Mouse (Mus musculus) heart, embryonic 10.5 days (tissue): ENCODE measurements around the gene Rbpms2. TPM values are rescaled to one million over a fixed set of nuclear protein-coding genes. Genes with fewer than 3 reads are reported as not detected.
"Not testable (repeated sequence)": the region's sequence is repeated elsewhere in the genome, so short reads cannot be mapped to it uniquely, and the experiment has no call there.

Experiments used
- DNase-seq: peaks from one replicate; pipeline ENCODE4 v3.0.0-alpha.2; 2017; ENCODE audit warnings: low spot score
- H3K27ac ChIP-seq: fragments of 300-500 bp; sonication (generic); 2 replicates; pipeline ENCODE4 v1.5.1; 2016; ENCODE audit warnings: mild to moderate bottlenecking
- H3K27me3 ChIP-seq: fragments of 300-500 bp; sonication (generic); 2 replicates; pipeline ENCODE4 v1.6.1; 2016; ENCODE audit warnings: mild to moderate bottlenecking; ENCODE audit not compliant: poor library complexity, insufficient read depth, severe bottlenecking
- H3K36me3 ChIP-seq: fragments of 300-500 bp; sonication (generic); 2 replicates; pipeline ENCODE4 v1.6.1; 2016; ENCODE audit warnings: mild to moderate bottlenecking, moderate library complexity
- H3K4me1 ChIP-seq: fragments of 300-500 bp; sonication (generic); 2 replicates; pipeline ENCODE4 v1.6.1; 2016; ENCODE audit warnings: mild to moderate bottlenecking
- H3K4me3 ChIP-seq: fragments of 300-500 bp; sonication (generic); 2 replicates; pipeline ENCODE4 v1.5.1; 2016; ENCODE audit warnings: mild to moderate bottlenecking, moderate library complexity
- H3K9me3 ChIP-seq: fragments of 300-500 bp; sonication (generic); 2 replicates; pipeline ENCODE4 v1.6.1; 2016; ENCODE audit warnings: mild to moderate bottlenecking, moderate library complexity
- WGBS: fragments of 180-500 bp; shearing (Covaris S2); methylation state at CpG from one replicate; pipeline ENCODE4 v1.1.7; 2016; 5-methylcytosine and 5-hydroxymethylcytosine counted together
- polyA plus RNA-seq: library from polyadenylated mRNA; unstranded; fragments of >200 nt; fragmentation: Nextera tagmentation; extraction: Ambion mirVana; gene quantifications from 2 replicates; pipeline ENCODE4 v1.2.1, GENCODE M21; 2016

Rbpms2 gene
- polyA plus RNA-seq, 1 experiment from 2014 or later, result 117 TPM

- no peaks in the 10 kb centered on the region for H3K9me3 ChIP-seq
- no peak overlapping the region for H3K4me3 ChIP-seq
- peaks cover 69% of the 10 kb centered on the region for H3K4me1 ChIP-seq
- WGBS, result 87% methylated on average over 13 of the region's 13 CpGs
- DNase-seq, result no peak
- H3K27ac ChIP-seq, result peak overlapping the region; percentile 56; the same call in 1 of the 2 replicates
- H3K36me3 ChIP-seq, result peaks cover 5% of the 10 kb centered on the region
- no peaks in the 10 kb centered on the region for H3K27me3 ChIP-seq
Measured at GRCm38 (mm10) chr9:65648730-65649129, 19.3 kb downstream of the Rbpms2 start.

GRCm38 (mm10) chr9:65649997-65650396 is 20.5 kb downstream of the Rbpms2 start:
- 14% methylated on average over 1 of the region's 1 CpGs for WGBS
- H3K4me3 ChIP-seq, result 0 out of 2 replicates have a peak overlapping the region, but pooled peaks have one; percentile 27
- H3K36me3 ChIP-seq, result peaks cover 5% of the 10 kb centered on the region
- H3K9me3 ChIP-seq, result no peaks in the 10 kb centered on the region
- H3K27ac ChIP-seq, result peak overlapping the region; percentile 81
- H3K27me3 ChIP-seq, result no peaks in the 10 kb centered on the region
- no peak for DNase-seq
- peaks cover 67% of the 10 kb centered on the region for H3K4me1 ChIP-seq

GRCm38 (mm10) chr9:65651957-65652356 is 22.5 kb downstream of the Rbpms2 start:
- H3K36me3 ChIP-seq, DNase-seq, H3K9me3 ChIP-seq, H3K27ac ChIP-seq, H3K4me3 ChIP-seq, H3K27me3 ChIP-seq: not testable (repeated sequence)
- WGBS, result 100% methylated on average over 1 of the region's 1 CpGs
- H3K4me1 ChIP-seq, result peaks cover 52% of the 10 kb centered on the region

GRCm38 (mm10) chr9:65653741-65654140 is 24.3 kb downstream of the Rbpms2 start:
- no peak overlapping the region for H3K4me3 ChIP-seq
- WGBS, result 95% methylated on average over 4 of the region's 4 CpGs
- H3K4me1 ChIP-seq, result peaks cover 37% of the 10 kb centered on the region
- H3K36me3 ChIP-seq, result peaks cover 10% of the 10 kb centered on the region
- DNase-seq, result no peak
- no peak overlapping the region for H3K27ac ChIP-seq
- no peaks in the 10 kb centered on the region for H3K9me3 ChIP-seq
- H3K27me3 ChIP-seq, result no peaks in the 10 kb centered on the region

GRCm38 (mm10) chr9:65654700-65655237 is 25.3 kb downstream of the Rbpms2 start:
- H3K4me3 ChIP-seq, result no peak overlapping the region
- 84% methylated on average over 3 of the region's 3 CpGs for WGBS
- H3K4me1 ChIP-seq, result peaks cover 31% of the 10 kb centered on the region
- H3K36me3 ChIP-seq, result peaks cover 17% of the 10 kb centered on the region
- no peaks in the 10 kb centered on the region for H3K9me3 ChIP-seq
- no peaks in the 10 kb centered on the region for H3K27me3 ChIP-seq
- no peak overlapping the region for H3K27ac ChIP-seq
- no peak for DNase-seq

- Histone ChIP-seq H3K9me3 (no peaks in the 10 kb centered on the region), H3K27me3 (no peaks in the 10 kb centered on the region), H3K36me3 (peaks cover 19% of the 10 kb centered on the region), H3K4me1 (peaks cover 24% of the 10 kb centered on the region), H3K4me3 (no peak overlapping the region), H3K27ac (no peak overlapping the region)
- no peak for DNase-seq
- WGBS, result 81% methylated on average over 8 of the region's 8 CpGs
Measured at GRCm38 (mm10) chr9:65655540-65655939, 26.1 kb downstream of the Rbpms2 start.

- DNase-seq, result no peak
- Histone ChIP-seq H3K36me3 (peaks cover 17% of the 10 kb centered on the region; the same call in 1 of the 2 replicates), H3K9me3 (no peaks in the 10 kb centered on the region), H3K4me1 (peaks cover 15% of the 10 kb centered on the region; the same call in 1 of the 2 replicates), H3K4me3 (no peak overlapping the region), H3K27me3 (no peaks in the 10 kb centered on the region), H3K27ac (no peak overlapping the region)
- 82% methylated on average over 3 of the region's 3 CpGs for WGBS
Measured at GRCm38 (mm10) chr9:65657218-65657617, 27.8 kb downstream of the Rbpms2 start.

GRCm38 (mm10) chr9:65661029-65661428 is 31.6 kb downstream of the Rbpms2 start:
- 63% methylated on average over 5 of the region's 5 CpGs for WGBS
- Histone ChIP-seq H3K4me1 (0 out of 2 replicates have a peak, but pooled peaks cover 7% of the 10 kb centered on the region), H3K9me3 (no peaks in the 10 kb centered on the region), H3K4me3 (no peak overlapping the region), H3K36me3 (peaks cover 24% of the 10 kb centered on the region; the same call in 1 of the 2 replicates), H3K27ac (peak overlapping the region; percentile 44), H3K27me3 (no peaks in the 10 kb centered on the region)
- no peak for DNase-seq

- Histone ChIP-seq H3K36me3 (peaks cover 24% of the 10 kb centered on the region; the same call in 1 of the 2 replicates), H3K9me3 (no peaks in the 10 kb centered on the region), H3K27ac (0 out of 2 replicates have a peak overlapping the region, but pooled peaks have one; percentile 7), H3K4me1 (peaks cover 9% of the 10 kb centered on the region; the same call in 1 of the 2 replicates), H3K27me3 (no peaks in the 10 kb centered on the region), H3K4me3 (no peak overlapping the region)
- no peak for DNase-seq
- 61% methylated on average over 1 of the region's 1 CpGs for WGBS
Measured at GRCm38 (mm10) chr9:65661493-65661892, 32.0 kb downstream of the Rbpms2 start.

- peaks cover 6% of the 10 kb centered on the region; the same call in 1 of the 2 replicates for H3K4me1 ChIP-seq
- no peaks in the 10 kb centered on the region for H3K27me3 ChIP-seq
- H3K27ac ChIP-seq, result no peak overlapping the region
- DNase-seq, result peak; percentile 85
- no peaks in the 10 kb centered on the region for H3K9me3 ChIP-seq
- H3K4me3 ChIP-seq, result no peak overlapping the region
- H3K36me3 ChIP-seq, result peaks cover 16% of the 10 kb centered on the region; the same call in 1 of the 2 replicates
- 0% methylated on average over 3 of the region's 3 CpGs for WGBS
Measured at GRCm38 (mm10) chr9:65664163-65664562, 34.7 kb downstream of the Rbpms2 start.

- H3K9me3 ChIP-seq, result no peaks in the 10 kb centered on the region
- H3K27me3 ChIP-seq, result no peaks in the 10 kb centered on the region
- 27% methylated on average over 5 of the region's 5 CpGs for WGBS
- no peak for DNase-seq
- H3K27ac ChIP-seq, result no peak overlapping the region
- peaks cover 7% of the 10 kb centered on the region; the same call in 1 of the 2 replicates for H3K36me3 ChIP-seq
- H3K4me1 ChIP-seq, result peaks cover 6% of the 10 kb centered on the region
- no peak overlapping the region for H3K4me3 ChIP-seq
Measured at GRCm38 (mm10) chr9:65666042-65666441, 36.6 kb downstream of the Rbpms2 start.

GRCm38 (mm10) chr9:65667701-65668100 is 38.3 kb downstream of the Rbpms2 start, which contains the start of gene Oaz2:
Gene Oaz2, plus strand, starts transcription at chr9:65668001.
- peaks cover 5% of the 10 kb centered on the region; the same call in 1 of the 2 replicates for H3K36me3 ChIP-seq
- WGBS, result 92% methylated on average over 8 of the region's 8 CpGs
- peaks cover 18% of the 10 kb centered on the region for H3K4me1 ChIP-seq
- no peak within 1 kb of the TSS for H3K27ac ChIP-seq
- DNase-seq, result no peak
- no peak within 1 kb of the TSS for H3K4me3 ChIP-seq
- H3K27me3 ChIP-seq, result no peaks in the 10 kb centered on the region
- H3K9me3 ChIP-seq, result no peaks in the 10 kb centered on the region

GRCm38 (mm10) chr9:65671431-65671931 is 42.0 kb downstream of the Rbpms2 start:
- H3K4me1 ChIP-seq, result peaks cover 29% of the 10 kb centered on the region
- no peak for DNase-seq
- H3K27ac ChIP-seq, result peak overlapping the region; percentile 76
- no peaks in the 10 kb centered on the region for H3K9me3 ChIP-seq
- WGBS, result 52% methylated on average over 9 of the region's 9 CpGs
- no peaks in the 10 kb centered on the region for H3K36me3 ChIP-seq
- no peak overlapping the region for H3K4me3 ChIP-seq
- H3K27me3 ChIP-seq, result no peaks in the 10 kb centered on the region
